Mouse (Mus musculus) retina, adult 2 months (tissue): Measurements from ENCODE around the gene Ksr1.
A peak's percentile ranks its signal among the peaks of the same experiment; 100 is the strongest.

ENCODE experiments used
- DNase-seq: peaks from one replicate; pipeline ENCODE4 v3.0.0-alpha.2; 2012; ENCODE audit warnings: low read depth, low spot score

Gene Ksr1

DNA sequence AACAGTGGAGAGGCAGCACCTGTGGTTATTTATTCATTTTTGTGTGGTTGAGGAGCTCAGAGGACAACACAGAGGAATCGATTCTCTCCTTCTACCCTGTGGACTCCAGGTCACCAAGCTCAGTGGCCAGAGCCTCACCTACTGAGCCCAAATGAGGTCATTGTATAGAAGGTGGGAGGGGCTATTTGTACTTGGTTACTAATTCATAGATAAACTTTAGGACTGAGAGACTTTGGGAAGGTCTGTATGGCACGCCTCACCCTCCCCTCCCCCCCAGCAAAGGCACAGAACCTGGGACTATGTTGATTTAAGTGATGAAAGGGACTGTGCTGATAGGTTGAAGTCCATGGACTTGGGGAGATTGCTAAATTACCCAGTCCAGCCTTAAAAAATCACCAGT, 164.2 kb downstream of the Ksr1 start:
- DNase-seq: no peak

DNA sequence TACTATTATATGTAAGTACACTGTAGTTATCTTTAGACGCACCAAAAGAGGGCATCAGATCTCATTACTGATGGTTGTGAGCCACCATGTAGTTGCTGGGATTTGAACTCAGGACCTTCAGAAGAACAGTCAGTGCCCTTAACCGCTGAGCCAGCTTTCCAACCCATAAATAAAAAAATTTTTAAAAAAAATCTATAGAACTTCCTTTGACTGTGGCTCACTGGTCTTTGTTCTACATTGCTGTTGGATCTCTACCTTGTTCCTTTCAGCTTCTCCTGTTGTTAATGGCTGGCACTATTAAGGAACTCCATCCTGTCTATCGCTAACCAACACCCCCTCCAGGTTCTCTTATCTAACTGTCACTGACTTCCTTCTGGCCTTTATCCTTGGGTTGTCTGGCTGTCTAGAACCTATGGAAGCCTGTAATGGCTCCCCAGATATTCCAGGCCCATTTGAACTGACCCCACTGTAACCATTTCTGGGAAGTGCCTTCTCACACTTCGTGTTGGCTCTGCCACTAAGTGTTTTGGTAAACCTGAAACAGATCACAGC, 166.0 kb downstream of the Ksr1 start:
- no peak for DNase-seq

DNA sequence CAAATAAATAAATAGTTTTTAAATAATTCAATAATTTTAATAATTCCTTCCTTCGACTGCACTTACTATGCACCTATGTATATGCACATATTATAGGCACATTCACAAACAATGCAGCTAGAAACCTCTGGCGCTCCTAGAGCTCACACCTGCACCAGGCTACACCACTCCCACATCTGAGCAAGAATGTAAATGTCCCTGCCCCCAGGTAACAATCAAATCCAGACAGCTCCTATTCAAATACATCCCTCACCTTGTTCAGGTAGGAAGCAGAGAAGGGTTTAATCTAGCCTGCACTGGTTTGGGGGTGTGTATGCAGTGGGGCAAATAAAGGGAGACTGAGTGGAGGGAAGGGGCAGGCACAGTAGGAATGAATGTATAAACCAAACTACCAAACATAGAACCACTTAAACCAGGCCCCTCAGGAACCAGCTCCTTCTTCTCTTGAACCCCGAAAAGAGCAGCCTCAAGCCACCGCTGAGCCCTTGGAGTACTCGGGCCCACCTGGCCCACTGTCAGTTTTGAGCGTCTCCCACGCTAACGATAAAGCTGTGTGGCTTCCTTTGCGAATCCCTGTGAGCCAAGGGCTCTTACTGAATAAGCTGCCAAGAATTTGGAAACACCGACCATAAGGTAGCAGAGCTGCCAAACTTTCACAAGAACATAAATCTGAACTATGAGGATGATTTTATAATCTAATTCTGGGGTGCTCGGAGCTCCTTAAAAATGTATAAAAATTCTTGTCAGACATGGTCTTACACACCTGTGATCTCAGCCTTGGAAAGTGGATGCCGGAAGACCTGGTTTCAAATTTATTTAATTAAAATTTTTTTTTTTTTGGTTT, 167.8 kb downstream of the Ksr1 start:
- DNase-seq: no peak

DNA sequence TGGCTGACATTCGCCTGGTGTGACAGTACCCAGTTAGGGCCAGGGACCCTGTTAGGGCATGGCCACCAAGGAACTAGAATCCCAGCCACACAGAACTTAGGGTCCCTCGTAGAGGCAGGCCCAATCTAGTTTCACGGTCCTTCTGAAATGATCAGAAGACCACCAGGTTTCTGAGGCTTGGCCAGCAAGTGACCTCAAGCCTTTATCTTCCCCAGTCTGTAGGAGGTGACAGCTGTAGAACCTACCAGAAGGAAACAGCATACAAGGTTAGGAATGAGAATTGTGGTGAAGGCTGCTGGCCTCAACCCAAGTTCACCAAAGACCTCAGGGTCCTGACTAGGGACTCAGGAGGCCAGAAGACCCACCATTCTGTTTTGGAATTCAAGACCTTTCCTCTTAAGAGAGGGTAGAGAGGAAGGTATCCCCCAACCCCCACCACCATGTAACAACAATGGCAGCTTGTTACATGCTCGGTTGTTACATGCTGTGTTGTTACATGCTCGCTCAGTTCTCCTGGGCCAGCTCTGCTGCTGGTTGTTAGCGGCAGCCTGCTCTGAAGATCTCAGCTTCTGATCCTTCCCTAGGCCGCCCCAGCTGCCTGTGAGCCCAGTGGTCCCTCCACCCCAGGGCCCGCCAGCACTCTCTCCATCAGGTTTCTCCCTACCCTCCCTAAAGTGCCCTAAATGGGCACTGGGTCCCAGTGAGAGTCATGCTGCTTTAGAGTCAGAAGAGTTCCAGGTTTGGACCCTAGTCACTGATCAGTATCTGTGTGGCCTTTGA, 169.3 kb downstream of the Ksr1 start:
- no peak for DNase-seq

DNA sequence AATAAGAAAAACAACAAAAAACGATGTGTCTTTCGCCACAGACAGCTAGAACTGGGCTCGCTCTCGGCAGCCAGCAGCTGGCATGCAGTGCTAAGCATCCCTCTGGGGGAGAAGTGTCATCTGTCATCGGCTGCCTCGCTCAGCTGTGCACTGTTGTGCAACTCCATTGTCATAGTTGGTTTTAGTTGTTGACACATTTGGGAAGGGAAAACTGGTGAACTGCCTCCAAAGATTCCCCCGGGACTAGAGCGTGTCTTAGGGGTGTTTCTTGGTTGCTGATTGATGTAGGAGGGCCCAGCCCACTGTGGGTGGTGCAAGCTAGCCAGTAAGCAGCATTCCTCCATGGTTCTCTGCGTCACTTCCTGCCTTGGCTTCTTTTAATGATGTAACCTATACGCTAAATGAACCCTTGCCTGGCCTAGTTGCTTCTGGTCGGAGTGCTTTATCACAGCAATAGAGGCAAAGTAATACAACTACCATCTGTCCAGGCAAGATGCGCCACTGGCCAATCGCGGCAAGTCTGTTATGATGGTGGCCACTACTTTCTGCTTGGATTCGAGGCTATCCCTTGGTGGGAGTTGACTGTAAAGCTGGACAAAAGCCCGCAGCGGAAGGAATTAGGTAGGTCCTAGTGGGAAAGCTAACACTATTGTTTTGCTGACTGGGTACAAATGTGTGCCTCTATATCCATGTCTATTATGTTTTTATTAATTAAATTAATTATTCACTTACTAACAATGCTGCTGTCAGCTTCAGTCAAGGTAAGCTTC, 172.6 kb downstream of the Ksr1 start:
- no peak for DNase-seq

DNA sequence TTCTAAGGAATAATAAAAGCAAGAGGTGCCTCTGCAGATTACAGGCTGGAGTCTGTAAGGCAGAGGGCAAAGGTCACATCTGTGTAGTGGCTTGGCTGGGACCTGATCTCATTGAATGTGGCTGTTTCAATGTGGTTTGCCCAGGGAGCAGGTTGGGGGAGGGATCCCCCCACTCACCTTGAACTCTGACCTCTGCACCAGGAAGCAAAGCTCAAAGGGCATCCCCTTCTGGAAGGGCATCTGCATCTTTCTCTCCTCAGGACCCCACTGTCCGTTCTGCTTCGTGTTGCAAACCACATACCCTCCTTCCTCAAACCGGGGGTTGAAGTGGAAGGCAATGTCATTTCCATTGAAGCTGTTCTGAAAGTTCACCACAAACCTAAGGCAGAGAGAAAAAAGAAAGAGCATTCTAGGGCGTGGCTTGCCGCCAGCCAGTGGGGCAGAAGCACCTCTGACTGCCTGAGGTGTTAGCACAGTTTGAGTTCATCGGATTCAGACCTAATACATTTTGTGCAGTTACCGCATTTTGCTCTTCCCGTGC, 173.3 kb downstream of the Ksr1 start:
- no peak for DNase-seq

DNA sequence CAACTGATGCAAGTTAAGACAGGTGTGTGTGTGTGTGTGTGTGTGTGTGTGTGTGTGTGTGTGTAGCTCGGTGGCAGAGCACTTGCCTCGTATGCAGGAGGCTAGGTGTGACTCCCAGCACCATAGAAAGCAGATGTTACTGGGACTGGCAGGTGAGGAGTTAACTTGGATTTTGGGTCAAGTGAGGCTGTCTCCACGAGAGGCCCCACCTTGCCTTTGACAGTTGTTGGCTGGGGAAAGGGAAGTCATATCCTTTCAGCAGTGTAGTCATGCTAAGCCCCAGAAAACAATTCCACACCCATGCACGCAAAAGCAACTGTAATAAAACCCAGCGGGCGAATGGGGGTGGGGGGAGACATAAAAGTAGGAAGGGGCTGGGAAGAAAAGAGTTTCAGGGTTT, 173.9 kb downstream of the Ksr1 start:
- DNase-seq: no peak

DNA sequence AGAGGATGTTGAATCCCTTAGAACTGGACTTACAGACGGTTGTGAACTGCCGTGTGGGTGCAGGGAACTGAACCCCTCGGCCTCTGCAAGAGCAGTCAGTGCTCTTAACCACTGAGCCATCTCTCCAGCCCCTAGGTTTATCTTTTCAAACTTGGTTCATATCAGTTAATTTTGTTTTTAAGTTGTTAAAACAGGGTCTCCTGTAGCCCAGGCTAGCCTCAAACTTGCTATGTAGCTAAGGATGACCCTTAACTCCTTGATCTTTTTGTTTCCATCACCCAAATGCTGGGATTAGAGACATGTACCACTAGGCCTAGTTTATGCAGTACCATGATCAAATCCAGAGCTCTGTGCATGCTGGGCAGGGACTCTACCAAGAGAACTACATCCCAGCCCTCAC, 174.5 kb downstream of the Ksr1 start:
- no peak for DNase-seq

DNA sequence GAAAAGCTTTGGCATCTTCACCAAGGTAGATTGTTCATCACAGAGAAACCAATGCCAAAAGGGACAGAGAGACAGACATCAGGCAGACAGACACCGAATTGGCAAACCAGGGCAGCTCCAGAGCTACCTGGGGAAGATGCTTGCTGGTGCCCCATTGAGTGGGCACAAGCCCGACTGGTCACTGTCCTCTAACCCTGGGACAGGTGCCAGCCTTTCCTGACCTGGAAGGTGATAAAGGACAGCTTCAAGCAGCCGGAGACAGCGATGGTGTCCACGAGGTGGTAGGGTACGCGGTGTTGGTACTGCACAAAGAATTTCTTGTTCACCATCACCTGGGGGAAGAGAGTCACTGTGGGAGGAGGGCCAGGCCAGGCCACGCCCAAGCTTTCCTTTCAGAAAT, 175.1 kb downstream of the Ksr1 start:
- DNase-seq: no peak

DNA sequence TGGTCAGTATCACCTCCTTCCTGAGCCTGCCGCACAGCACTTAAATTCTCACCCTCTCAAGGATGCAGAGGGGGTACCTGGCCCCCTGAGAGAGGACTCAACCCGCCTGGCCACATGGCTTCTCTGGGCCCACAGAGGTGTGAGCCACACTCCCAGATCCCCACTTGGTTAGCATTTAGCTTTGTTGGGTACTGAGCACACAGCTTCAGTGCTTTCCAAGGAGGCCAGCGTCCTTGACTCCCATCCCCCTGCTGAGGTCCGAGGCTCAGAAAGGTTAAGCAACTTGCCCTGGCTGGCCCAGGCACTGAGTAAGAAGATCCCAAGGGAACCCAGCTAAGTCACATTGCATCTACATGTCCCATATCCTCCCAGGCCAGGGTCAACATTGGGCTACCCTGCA, 178.1 kb downstream of the Ksr1 start:
- no peak for DNase-seq

DNA sequence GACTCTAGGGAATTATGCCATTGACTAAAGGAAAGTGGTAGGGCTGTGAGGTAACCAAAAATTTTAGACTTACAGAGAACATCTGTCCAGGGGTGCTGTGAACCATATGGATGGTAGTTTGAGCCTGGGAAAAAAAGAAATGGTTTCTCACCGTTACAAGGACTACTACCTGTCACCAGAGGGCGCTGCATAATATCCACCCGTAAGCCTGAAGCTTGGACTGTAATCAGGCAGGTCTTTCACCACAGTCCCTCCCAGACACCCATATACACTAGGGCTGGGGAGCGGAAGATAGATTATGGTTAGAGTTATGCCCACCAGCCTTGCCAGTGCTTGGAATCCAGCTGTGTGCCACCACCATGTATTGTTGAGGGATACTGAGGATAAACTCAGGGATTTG, 178.8 kb downstream of the Ksr1 start:
- peak; percentile 32 for DNase-seq
